Mouse (Mus musculus) embryonic facial prominence, embryonic 12.5 days (tissue): ENCODE results near the gene 3110018I06Rik. TPM values are rescaled to one million over a fixed set of nuclear protein-coding genes. Genes with fewer than 3 reads are reported as not detected.

Source experiments
- ATAC-seq: fragments of 200-750 bp; cut with Nextera tagmentation; 2 replicates; pipeline ENCODE4 v1.8.0; 2017; ENCODE audit not compliant: insufficient number of reproducible peaks, insufficient read depth, low FRiP score, low TSS enrichment
- H3K27ac ChIP-seq: fragments of 300-500 bp; sonication (generic); 2 replicates; pipeline ENCODE4 v1.5.1; 2016; ENCODE audit warnings: mild to moderate bottlenecking
- H3K27me3 ChIP-seq: fragments of 300-500 bp; sonication (generic); 2 replicates; pipeline ENCODE4 v1.6.1; 2016; ENCODE audit warnings: mild to moderate bottlenecking, moderate library complexity
- H3K36me3 ChIP-seq: fragments of 300-500 bp; sonication (generic); 2 replicates; pipeline ENCODE4 v1.6.1; 2016; ENCODE audit warnings: mild to moderate bottlenecking
- H3K4me1 ChIP-seq: fragments of 300-500 bp; sonication (generic); 2 replicates; pipeline ENCODE4 v1.6.1; 2016
- H3K4me2 ChIP-seq: fragments of 300-500 bp; sonication (generic); replicated peaks from 2 replicates; pipeline ENCODE4 v1.6.1; 2016; ENCODE audit warnings: mild to moderate bottlenecking, moderate library complexity
- H3K4me3 ChIP-seq: fragments of 300-500 bp; sonication (generic); 2 replicates; pipeline ENCODE4 v1.5.1; 2016; ENCODE audit warnings: mild to moderate bottlenecking
- H3K9ac ChIP-seq: fragments of 300-500 bp; sonication (generic); 2 replicates; pipeline ENCODE4 v1.6.1; 2016; ENCODE audit warnings: mild to moderate bottlenecking, moderate library complexity
- H3K9me3 ChIP-seq: fragments of 300-500 bp; sonication (generic); 2 replicates; pipeline ENCODE4 v1.6.1; 2016; ENCODE audit warnings: mild to moderate bottlenecking, moderate library complexity
- WGBS: fragments of 180-500 bp; shearing (Covaris S2); methylation state at CpG from one replicate; pipeline ENCODE4 v1.1.7; 2016; 5-methylcytosine and 5-hydroxymethylcytosine counted together
- polyA plus RNA-seq: library from polyadenylated mRNA; unstranded; fragments of >200 nt; fragmentation: Nextera tagmentation; extraction: Ambion mirVana; gene quantifications from 2 replicates; pipeline ENCODE4 v1.2.1, GENCODE M21; 2016

Gene 3110018I06Rik
- polyA plus RNA-seq, 1 experiment from 2014 or later: not detected

DNA sequence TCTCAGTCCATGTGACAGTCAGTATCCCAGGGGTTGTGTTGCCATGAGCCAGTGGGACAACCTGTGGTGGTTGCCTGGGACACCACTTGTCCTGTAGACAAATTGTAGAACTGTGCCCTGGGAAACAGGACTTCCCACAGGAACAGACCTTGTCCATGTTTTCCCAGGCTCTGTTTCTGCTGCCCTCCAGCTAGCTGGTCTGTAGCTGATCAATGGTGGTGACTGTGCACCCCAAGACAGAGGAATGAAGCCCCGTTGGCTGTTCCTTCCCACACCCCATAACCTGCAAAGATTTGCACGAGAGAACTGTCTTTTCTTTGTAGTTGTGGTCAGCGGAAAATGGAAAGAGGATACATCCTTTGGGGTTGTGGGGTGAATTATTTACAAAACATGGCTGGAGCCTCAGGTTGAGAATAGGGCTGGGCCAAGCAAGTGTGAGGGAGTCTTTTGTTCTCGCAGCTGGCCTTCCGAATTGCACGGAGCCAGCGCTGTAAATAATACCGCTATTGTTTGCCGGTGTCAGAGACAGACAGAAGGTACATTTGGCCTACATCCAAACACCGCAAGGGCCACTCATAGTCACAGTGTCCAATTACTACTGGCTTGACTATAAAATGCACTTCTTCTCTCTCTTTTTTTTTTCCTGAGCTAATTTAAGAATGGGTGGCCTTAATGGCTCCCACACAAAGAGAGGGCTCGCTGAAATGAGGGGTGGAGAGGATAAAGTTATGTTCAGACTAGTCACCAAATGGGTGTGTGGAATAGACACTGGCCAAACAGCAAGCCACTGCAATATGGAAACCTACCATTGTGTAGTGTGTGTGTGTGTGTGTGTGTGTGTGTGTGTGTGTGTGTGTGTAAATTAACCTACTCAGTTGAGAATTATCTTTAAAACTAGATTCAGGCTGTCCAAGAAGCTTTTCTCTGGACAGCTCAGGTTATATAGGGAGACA lies 28.1 kb downstream of the 3110018I06Rik start:
- no peak overlapping the region for H3K4me3 ChIP-seq
- peaks cover 13% of the 10 kb centered on the region; the same call in 1 of the 2 replicates for H3K4me1 ChIP-seq
- H3K36me3 ChIP-seq: no peaks in the 10 kb centered on the region
- no peak overlapping the region for H3K9ac ChIP-seq
- H3K9me3 ChIP-seq: no peaks in the 10 kb centered on the region
- no peaks in the 10 kb centered on the region for H3K27me3 ChIP-seq
- 28% methylated on average over 11 of the region's 11 CpGs for WGBS
- H3K27ac ChIP-seq: peak overlapping the region; percentile 41; the same call in 1 of the 2 replicates
- H3K4me2 ChIP-seq: no peak overlapping the region
- peak; percentile 62; the same call in 1 of the 2 replicates for ATAC-seq

DNA sequence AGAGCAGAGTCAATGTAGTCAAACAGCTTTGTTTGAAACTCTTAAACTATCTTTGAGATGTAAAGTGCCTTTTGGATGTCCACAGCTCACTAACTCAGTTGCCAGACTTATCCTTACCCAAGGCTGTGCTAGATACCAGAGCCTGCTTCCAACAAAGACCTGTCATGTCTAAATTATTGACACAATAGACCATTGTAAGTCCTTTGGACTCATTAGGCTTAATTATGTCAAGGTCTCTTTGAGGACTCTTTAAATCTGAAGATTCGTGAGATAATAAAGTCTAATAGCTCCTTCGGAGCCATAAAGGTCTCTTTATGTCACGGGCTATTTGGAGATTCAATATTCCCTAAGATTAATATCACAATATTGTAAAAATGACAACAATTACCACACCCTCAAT lies 32.5 kb downstream of the 3110018I06Rik start:
- WGBS: 77% methylated on average over 3 of the region's 3 CpGs
- no peak overlapping the region for H3K27ac ChIP-seq
- no peaks in the 10 kb centered on the region for H3K27me3 ChIP-seq
- H3K4me1 ChIP-seq: peaks cover 13% of the 10 kb centered on the region; the same call in 1 of the 2 replicates
- H3K9me3 ChIP-seq: no peaks in the 10 kb centered on the region
- H3K4me3 ChIP-seq: no peak overlapping the region
- H3K36me3 ChIP-seq: no peaks in the 10 kb centered on the region
- no peak overlapping the region for H3K9ac ChIP-seq
- ATAC-seq: no peak
- H3K4me2 ChIP-seq: no peak overlapping the region

DNA sequence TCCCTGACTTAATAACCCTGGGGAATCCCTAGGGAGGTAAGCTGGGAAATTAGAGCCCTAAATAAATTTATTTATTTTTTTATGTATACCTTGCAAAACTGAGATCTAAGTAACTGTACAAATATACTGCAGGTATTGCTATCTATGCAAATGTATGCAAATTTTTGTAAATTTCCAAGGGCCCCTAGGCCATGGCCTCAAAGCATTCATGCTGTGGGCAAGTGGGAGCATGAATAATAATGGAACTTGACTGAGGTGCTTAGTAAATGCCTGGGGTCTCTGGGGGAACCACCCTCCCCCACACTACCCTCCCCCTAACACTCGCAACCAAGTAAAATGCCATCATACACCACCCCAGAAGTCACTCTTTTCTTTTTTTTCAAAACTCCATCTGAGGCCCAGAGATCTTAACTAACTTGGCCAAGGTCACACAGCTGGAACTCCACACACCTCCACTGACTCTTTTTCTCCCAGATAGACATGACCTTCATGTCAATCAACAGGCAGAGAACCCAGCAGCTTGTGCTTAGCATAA lies 40.0 kb downstream of the 3110018I06Rik start:
- H3K4me1 ChIP-seq: no peaks in the 10 kb centered on the region
- H3K4me2 ChIP-seq: no peak overlapping the region
- WGBS: 76% methylated on average over 1 of the region's 1 CpGs
- H3K27me3 ChIP-seq: no peaks in the 10 kb centered on the region
- ATAC-seq: no peak
- H3K9me3 ChIP-seq: no peaks in the 10 kb centered on the region
- H3K9ac ChIP-seq: no peak overlapping the region
- H3K36me3 ChIP-seq: no peaks in the 10 kb centered on the region
- H3K4me3 ChIP-seq: no peak overlapping the region
- no peak overlapping the region for H3K27ac ChIP-seq

DNA sequence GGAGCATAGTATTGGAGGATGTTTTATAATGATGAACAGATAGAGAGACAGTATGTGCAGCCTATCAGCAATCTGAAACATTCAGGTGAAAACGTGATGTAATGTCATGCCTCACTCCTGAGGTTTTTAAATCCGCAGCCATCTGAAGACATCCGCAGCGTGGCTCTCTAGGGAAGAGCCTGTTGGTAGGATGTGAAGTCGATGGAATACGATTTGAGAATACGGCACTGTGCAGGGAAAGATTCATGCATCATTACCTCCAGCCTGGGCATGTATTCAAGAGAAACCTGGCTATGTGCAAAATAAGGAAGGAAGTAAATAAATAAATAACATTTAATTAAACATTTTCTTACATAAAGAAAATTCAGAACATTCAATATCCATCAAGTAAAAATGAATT lies 44.4 kb downstream of the 3110018I06Rik start:
- H3K4me3 ChIP-seq: no peak overlapping the region
- H3K9ac ChIP-seq: no peak overlapping the region
- no peaks in the 10 kb centered on the region for H3K4me1 ChIP-seq
- no peak overlapping the region for H3K4me2 ChIP-seq
- no peak for ATAC-seq
- 90% methylated on average over 7 of the region's 7 CpGs for WGBS
- H3K27me3 ChIP-seq: no peaks in the 10 kb centered on the region
- H3K9me3 ChIP-seq: no peaks in the 10 kb centered on the region
- H3K36me3 ChIP-seq: no peaks in the 10 kb centered on the region
- no peak overlapping the region for H3K27ac ChIP-seq
